20 mouse cellular contexts compared by ENCODE assay signal in genomic region chr10:41601898-41602545, GRCm38 (mm10).
A peak's percentile ranks its signal among the peaks of the same experiment; 100 is the strongest.
DNase-seq lines count a peak whose midpoint lies in the region; ATAC-seq and TF ChIP-seq lines count a peak whose summit lies in the region.
"Had no signal": no experiment of that assay in that cellular context is flagged by ENCODE, and none has a peak within 500 bp of the region (broad histone marks: within the 10 kb centered on the region; RNA-seq: fewer than 3 reads in every experiment).

No protein-coding gene starts in this region.

- H3K27ac ChIP-seq in lung, embryonic 14.5 days (ENCODE audit: low read depth): peak overlapping the region; percentile 65
- H3K27ac ChIP-seq: embryonic facial prominence, embryonic 13.5 days; heart, adult 2 months; hindbrain, embryonic 15.5 days; kidney, postnatal 0 days had no signal

- H3K9me3 ChIP-seq in lung, embryonic 14.5 days (ENCODE audit: low read depth, low read length): no peaks in the 10 kb centered on the region
- H3K9me3 ChIP-seq: embryonic facial prominence, embryonic 13.5 days; hindbrain, embryonic 15.5 days had no signal

- no peak overlapping the region for H3K4me3 ChIP-seq in lung, embryonic 14.5 days (ENCODE audit: low read depth, low read length)
- H3K4me3 ChIP-seq: embryonic facial prominence, embryonic 13.5 days; heart, adult 2 months; hindbrain, embryonic 15.5 days had no signal

- H3K36me3 ChIP-seq in lung, embryonic 14.5 days (ENCODE audit: insufficient read depth): no peaks in the 10 kb centered on the region
- no peaks in the 10 kb centered on the region for H3K36me3 ChIP-seq in splenic B cell, adult 2 months (ENCODE audit: control insufficient read depth, insufficient read depth, low read length, poor library complexity, severe bottlenecking)
- H3K36me3 ChIP-seq: embryonic facial prominence, embryonic 13.5 days; hindbrain, embryonic 15.5 days had no signal

- DNase-seq in frontal cortex, postnatal 36 days (ENCODE audit: low spot score in 2 of 2): no peak
- peak; percentile 76 for DNase-seq in lung, embryonic 14.5 days
- DNase-seq in lung, postnatal 14 days: no peak
- DNase-seq in spleen, postnatal 36 days (ENCODE audit: low spot score in 2 of 2): peak; percentile 57 to 62
- no peak for DNase-seq in spleen, adult 12 weeks (ENCODE audit: low spot score)
- DNase-seq in splenic B cell, adult 2 months (ENCODE audit: low read depth, low spot score): peak; percentile 30
- DNase-seq in right cerebral cortex, postnatal 25 days: no peak
- DNase-seq: adrenal gland, postnatal 10 days; gastrocnemius, postnatal 14 days; heart, adult 2 months; kidney, adult 2 months; layer of hippocampus, adult 9-11 months; liver, postnatal 0 days had no signal

- H3K9ac ChIP-seq in lung, embryonic 14.5 days: no peak overlapping the region
- H3K9ac ChIP-seq: embryonic facial prominence, embryonic 13.5 days; hindbrain, embryonic 15.5 days; liver, postnatal 0 days had no signal

- ATAC-seq in frontal cortex, adult (ENCODE audit: low TSS enrichment): peak; percentile 51; the same call in 1 of the 2 replicates
- ATAC-seq in lung, embryonic 14.5 days (ENCODE audit: insufficient read depth): 0 out of 2 replicates have a peak, but pooled peaks have one; percentile 36
- ATAC-seq: forebrain, embryonic 14.5 days; liver, postnatal 0 days had no signal

- no peak overlapping the region for H3K4me2 ChIP-seq in lung, embryonic 14.5 days
- H3K4me2 ChIP-seq: embryonic facial prominence, embryonic 13.5 days; hindbrain, embryonic 15.5 days; liver, embryonic 11.5 days; midbrain, embryonic 11.5 days had no signal

- TF ChIP-seq CTCF in lung, embryonic 14.5 days (IDR thresholded peaks at IDR 0.05; ENCODE audit: low read depth): no peak

- H3K4me1 ChIP-seq in lung, embryonic 14.5 days (ENCODE audit: insufficient read depth): peaks cover 21% of the 10 kb centered on the region
- H3K4me1 ChIP-seq: hindbrain, embryonic 15.5 days had no signal

- H3K27me3 ChIP-seq in lung, embryonic 14.5 days (ENCODE audit: insufficient read depth, low read length): no peaks in the 10 kb centered on the region
- no peaks in the 10 kb centered on the region for H3K27me3 ChIP-seq in splenic B cell, adult 2 months (ENCODE audit: control insufficient read depth, insufficient read depth, low read length, poor library complexity, severe bottlenecking)
- H3K27me3 ChIP-seq: embryonic facial prominence, embryonic 13.5 days; hindbrain, embryonic 15.5 days had no signal

- WGBS in lung, embryonic 14.5 days: 48% methylated on average over 7 of the region's 7 CpGs

Comparison
In these comparisons a context has a peak if more than half of its experiments do, and no peak if none do; other contexts are left out.
1. DNase-seq: peak in lung, embryonic 14.5 days (single experiment), spleen, postnatal 36 days (2 of 2) and splenic B cell, adult 2 months (single experiment); none in frontal cortex, postnatal 36 days (0 of 2), lung, postnatal 14 days (single experiment), spleen, adult 12 weeks (single experiment) and right cerebral cortex, postnatal 25 days (single experiment).